Mouse (Mus musculus): Measurements from ENCODE around the gene Anks1.
"Not testable (repeated sequence)": the region's sequence is repeated elsewhere in the genome, so short reads cannot be mapped to it uniquely, and the experiment has no call there.

The Anks1 gene

GRCm38 (mm10) chr17:27968033-27968750 lies 59.1 kb downstream of the Anks1 start:
- no peak for DNase-seq

- no peak for DNase-seq
Measured at GRCm38 (mm10) chr17:27968903-27969302, 59.8 kb downstream of the Anks1 start.

GRCm38 (mm10) chr17:27969365-27969764 lies 60.3 kb downstream of the Anks1 start:
- DNase-seq, result peak; percentile 65

- no peak for DNase-seq
Measured at GRCm38 (mm10) chr17:27969896-27970295, 60.8 kb downstream of the Anks1 start.

GRCm38 (mm10) chr17:27970305-27970704 lies 61.2 kb downstream of the Anks1 start:
- DNase-seq, result no peak

- peak; percentile 81 for DNase-seq
Measured at GRCm38 (mm10) chr17:27971496-27971895, 62.4 kb downstream of the Anks1 start.

- no peak for DNase-seq
Measured at GRCm38 (mm10) chr17:27973337-27973736, 64.2 kb downstream of the Anks1 start.

GRCm38 (mm10) chr17:27976266-27976665 lies 67.2 kb downstream of the Anks1 start:
- no peak for DNase-seq

- no peak for DNase-seq
Measured at GRCm38 (mm10) chr17:27977008-27977636, 68.0 kb downstream of the Anks1 start.

GRCm38 (mm10) chr17:27980391-27980955 lies 71.4 kb downstream of the Anks1 start:
- no peak for DNase-seq

GRCm38 (mm10) chr17:27981451-27982069 lies 72.5 kb downstream of the Anks1 start:
- no peak for DNase-seq

GRCm38 (mm10) chr17:27982070-27982457 lies 73.0 kb downstream of the Anks1 start:
- not testable (repeated sequence) for DNase-seq

- DNase-seq, result no peak
Measured at GRCm38 (mm10) chr17:27982712-27983266, 73.7 kb downstream of the Anks1 start.

GRCm38 (mm10) chr17:27984421-27984820 lies 75.3 kb downstream of the Anks1 start:
- no peak for DNase-seq

- DNase-seq, result no peak
Measured at GRCm38 (mm10) chr17:27986106-27986505, 77.0 kb downstream of the Anks1 start.

GRCm38 (mm10) chr17:27989807-27990542 lies 80.9 kb downstream of the Anks1 start:
- DNase-seq, result peak; percentile 92

GRCm38 (mm10) chr17:27994001-27994944 lies 85.2 kb downstream of the Anks1 start:
- no peak for DNase-seq

GRCm38 (mm10) chr17:27996320-27996719 lies 87.2 kb downstream of the Anks1 start:
- no peak for DNase-seq

- no peak for DNase-seq
Measured at GRCm38 (mm10) chr17:27997212-27997611, 88.1 kb downstream of the Anks1 start.

GRCm38 (mm10) chr17:27999683-28000273 lies 90.7 kb downstream of the Anks1 start:
- DNase-seq, result not testable (repeated sequence)

GRCm38 (mm10) chr17:28000389-28000788 lies 91.3 kb downstream of the Anks1 start:
- DNase-seq, result no peak

Data from lung, postnatal 14 days (tissue).